Mouse (Mus musculus): ENCODE measurements around the gene Plekha6. TPM values are rescaled to one million over a fixed set of nuclear protein-coding genes. Genes with fewer than 3 reads are reported as not detected.

Plekha6 gene
- polyA plus RNA-seq, 2 experiments, result 4.2 to 6.6 TPM

- H3K27ac ChIP-seq (replicated peaks; ENCODE audit: low read depth, low read length), result no peak overlapping the region
- H3K4me1 ChIP-seq (ENCODE audit: control insufficient read depth, insufficient read depth, low read length), result no peaks in the 10 kb centered on the region
- ATAC-seq (ENCODE audit: low FRiP score, low read depth) (no peak), DNase-seq (ENCODE audit: low spot score) (no peak)
- no peaks in the 10 kb centered on the region for H3K27me3 ChIP-seq (ENCODE audit: control insufficient read depth, insufficient read depth, low read length)
- 63% methylated on average over 3 of the region's 3 CpGs for WGBS
- no peak overlapping the region for H3K4me2 ChIP-seq (replicated peaks; ENCODE audit: low read depth, low read length, severe bottlenecking)
- TF ChIP-seq POLR2A (IDR thresholded peaks at IDR 0.05; ENCODE audit: borderline replicate concordance, extremely low read depth, insufficient read depth, insufficient read length), result no peak
- no peaks in the 10 kb centered on the region for H3K36me3 ChIP-seq (ENCODE audit: control insufficient read depth, insufficient read depth, low read length)
- no peak overlapping the region for H3K9ac ChIP-seq (ENCODE audit: low read depth, low read length, severe bottlenecking)
- no peak overlapping the region for H3K4me3 ChIP-seq (replicated peaks; ENCODE audit: low read length)
- H3K9me3 ChIP-seq (ENCODE audit: control insufficient read depth, low read length), result no peaks in the 10 kb centered on the region
Observed at GRCm38 (mm10) chr1:133268503-133268902, 104.5 kb downstream of the Plekha6 start.

- no peak for DNase-seq (ENCODE audit: low spot score)
- H3K36me3 ChIP-seq (ENCODE audit: control insufficient read depth, insufficient read depth, low read length), result no peaks in the 10 kb centered on the region
- no peak overlapping the region for H3K9ac ChIP-seq (ENCODE audit: low read depth, low read length, severe bottlenecking)
- no peak overlapping the region for H3K27ac ChIP-seq (replicated peaks; ENCODE audit: low read depth, low read length)
- no peak for ATAC-seq (ENCODE audit: low FRiP score, low read depth)
- no peak overlapping the region for H3K4me2 ChIP-seq (replicated peaks; ENCODE audit: low read depth, low read length, severe bottlenecking)
- H3K27me3 ChIP-seq (ENCODE audit: control insufficient read depth, insufficient read depth, low read length), result no peaks in the 10 kb centered on the region
- H3K4me3 ChIP-seq (replicated peaks; ENCODE audit: low read length), result no peak overlapping the region
- no peak for TF ChIP-seq POLR2A (IDR thresholded peaks at IDR 0.05; ENCODE audit: borderline replicate concordance, extremely low read depth, insufficient read depth, insufficient read length)
- WGBS, result 55% methylated on average over 6 of the region's 6 CpGs
- no peaks in the 10 kb centered on the region for H3K9me3 ChIP-seq (ENCODE audit: control insufficient read depth, low read length)
- H3K4me1 ChIP-seq (ENCODE audit: control insufficient read depth, insufficient read depth, low read length), result no peaks in the 10 kb centered on the region
Observed at GRCm38 (mm10) chr1:133270336-133270735, 106.3 kb downstream of the Plekha6 start.

GRCm38 (mm10) chr1:133274163-133274562 is 110.2 kb downstream of the Plekha6 start:
- H3K9ac ChIP-seq (ENCODE audit: low read depth, low read length, severe bottlenecking), result no peak overlapping the region
- no peak overlapping the region for H3K4me2 ChIP-seq (replicated peaks; ENCODE audit: low read depth, low read length, severe bottlenecking)
- WGBS, result 85% methylated on average over 19 of the region's 19 CpGs
- no peaks in the 10 kb centered on the region for H3K36me3 ChIP-seq (ENCODE audit: control insufficient read depth, insufficient read depth, low read length)
- no peak for DNase-seq (ENCODE audit: low spot score)
- TF ChIP-seq POLR2A (IDR thresholded peaks at IDR 0.05; ENCODE audit: borderline replicate concordance, extremely low read depth, insufficient read depth, insufficient read length), result no peak
- ATAC-seq (ENCODE audit: low FRiP score, low read depth), result no peak
- no peak overlapping the region for H3K4me3 ChIP-seq (replicated peaks; ENCODE audit: low read length)
- H3K9me3 ChIP-seq (ENCODE audit: control insufficient read depth, low read length), result no peaks in the 10 kb centered on the region
- no peaks in the 10 kb centered on the region for H3K27me3 ChIP-seq (ENCODE audit: control insufficient read depth, insufficient read depth, low read length)
- H3K4me1 ChIP-seq (ENCODE audit: control insufficient read depth, insufficient read depth, low read length), result no peaks in the 10 kb centered on the region
- H3K27ac ChIP-seq (replicated peaks; ENCODE audit: low read depth, low read length), result no peak overlapping the region

- 65% methylated on average over 5 of the region's 5 CpGs for WGBS
- no peak overlapping the region for H3K4me2 ChIP-seq (replicated peaks; ENCODE audit: low read depth, low read length, severe bottlenecking)
- no peak overlapping the region for H3K9ac ChIP-seq (ENCODE audit: low read depth, low read length, severe bottlenecking)
- TF ChIP-seq POLR2A (IDR thresholded peaks at IDR 0.05; ENCODE audit: borderline replicate concordance, extremely low read depth, insufficient read depth, insufficient read length), result no peak
- H3K27ac ChIP-seq (replicated peaks; ENCODE audit: low read depth, low read length), result no peak overlapping the region
- no peaks in the 10 kb centered on the region for H3K36me3 ChIP-seq (ENCODE audit: control insufficient read depth, insufficient read depth, low read length)
- H3K27me3 ChIP-seq (ENCODE audit: control insufficient read depth, insufficient read depth, low read length), result no peaks in the 10 kb centered on the region
- ATAC-seq (ENCODE audit: low FRiP score, low read depth), result no peak
- H3K9me3 ChIP-seq (ENCODE audit: control insufficient read depth, low read length), result no peaks in the 10 kb centered on the region
- H3K4me3 ChIP-seq (replicated peaks; ENCODE audit: low read length), result no peak overlapping the region
- no peak for DNase-seq (ENCODE audit: low spot score)
- no peaks in the 10 kb centered on the region for H3K4me1 ChIP-seq (ENCODE audit: control insufficient read depth, insufficient read depth, low read length)
Observed at GRCm38 (mm10) chr1:133276983-133277382, 113.0 kb downstream of the Plekha6 start.

GRCm38 (mm10) chr1:133278539-133278938 is 114.5 kb downstream of the Plekha6 start:
- DNase-seq (ENCODE audit: low spot score) (no peak), ATAC-seq (ENCODE audit: low FRiP score, low read depth) (no peak)
- Histone ChIP-seq H3K27ac (replicated peaks; ENCODE audit: low read depth, low read length) (no peak overlapping the region), H3K4me3 (replicated peaks; ENCODE audit: low read length) (no peak overlapping the region), H3K4me1 (ENCODE audit: control insufficient read depth, insufficient read depth, low read length) (no peaks in the 10 kb centered on the region), H3K27me3 (ENCODE audit: control insufficient read depth, insufficient read depth, low read length) (no peaks in the 10 kb centered on the region), H3K9ac (ENCODE audit: low read depth, low read length, severe bottlenecking) (no peak overlapping the region), H3K9me3 (ENCODE audit: control insufficient read depth, low read length) (no peaks in the 10 kb centered on the region), H3K36me3 (ENCODE audit: control insufficient read depth, insufficient read depth, low read length) (no peaks in the 10 kb centered on the region), H3K4me2 (replicated peaks; ENCODE audit: low read depth, low read length, severe bottlenecking) (no peak overlapping the region)
- no peak for TF ChIP-seq POLR2A (IDR thresholded peaks at IDR 0.05; ENCODE audit: borderline replicate concordance, extremely low read depth, insufficient read depth, insufficient read length)
- 69% methylated on average over 6 of the region's 6 CpGs for WGBS

All from limb, embryonic 14.5 days (tissue).